Mouse (Mus musculus): ENCODE data around the gene Fbxo5. TPM values are rescaled to one million over a fixed set of nuclear protein-coding genes. Genes with fewer than 3 reads are reported as not detected.

Gene Fbxo5
- total RNA-seq, 1 experiment, result 60.7 TPM

DNA sequence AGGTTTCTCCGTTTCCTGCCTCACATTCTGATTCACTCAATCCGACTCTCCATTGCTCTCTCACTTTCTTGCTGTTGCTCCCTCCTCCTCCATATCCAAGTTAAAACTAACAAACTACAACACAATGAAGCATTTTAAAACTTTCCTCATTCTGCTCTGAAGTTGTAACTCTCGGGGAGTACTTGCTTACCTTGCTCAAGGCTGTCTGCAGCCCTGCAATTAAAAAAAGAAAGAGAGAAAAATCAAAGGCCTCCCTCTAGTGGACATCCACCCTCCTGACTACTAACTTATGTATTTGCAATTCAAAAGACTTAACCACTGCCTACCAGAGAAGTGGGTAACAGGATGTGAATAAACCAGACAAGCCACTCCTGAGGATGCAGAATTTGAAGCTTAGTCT is 19.4 kb upstream of the Fbxo5 start:
- H3K4me1 ChIP-seq (ENCODE audit: control insufficient read depth in 2 of 2, insufficient read depth in 2 of 2, low read length in 2 of 2, poor library complexity in 1 of 2), result peaks cover 0 to 5% of the 10 kb centered on the region in 2 experiments; a peak in 2 of 4 replicates
- H3K27ac ChIP-seq (ENCODE audit: insufficient read depth, low read depth, low read length, poor library complexity, severe bottlenecking), result peak overlapping the region; percentile 65; the same call in 1 of the 2 replicates
- DNase-seq (ENCODE audit: low read depth, low spot score), result peak; percentile 54
- in situ Hi-C loops (cut with MboI; ENCODE audit: low sequenced_read_pairs in 2 of 2, unreplicated experiment in 2 of 2), result no loop called here
- peak overlapping the region; percentile 65 to 74 for H3K4me3 ChIP-seq (ENCODE audit: insufficient read depth in 1 of 2, low read depth in 1 of 2, low read length in 2 of 2, poor library complexity in 1 of 2, severe bottlenecking in 1 of 2)
- TF ChIP-seq ZNF384 (IDR thresholded peaks at IDR 0.05; ENCODE audit: low read depth, low read length) (0 out of 2 replicates have a peak, but pooled peaks have one; percentile 26), MAFK (IDR thresholded peaks at IDR 0.05; ENCODE audit: insufficient read depth, low read depth, low read length) (no peak), HCFC1 (IDR thresholded peaks at IDR 0.05; ENCODE audit: borderline replicate concordance, insufficient read depth, low read length) (no peak), ZC3H11A (IDR thresholded peaks at IDR 0.05; ENCODE audit: borderline replicate concordance, low read depth, low read length) (0 out of 2 replicates have a peak, but pooled peaks have one; percentile 18)
- H3K36me3 ChIP-seq (ENCODE audit: control insufficient read depth, insufficient read depth, low read length, poor library complexity, severe bottlenecking), result peaks cover 7% of the 10 kb centered on the region; the same call in 1 of the 2 replicates
- H3K9me3 ChIP-seq (ENCODE audit: control insufficient read depth, insufficient read depth, low read depth, low read length), result no peaks in the 10 kb centered on the region
- peak overlapping the region; percentile 71; the same call in 1 of the 2 replicates for H3K9ac ChIP-seq (ENCODE audit: insufficient read depth, low read depth, low read length, poor library complexity, severe bottlenecking)

DNA sequence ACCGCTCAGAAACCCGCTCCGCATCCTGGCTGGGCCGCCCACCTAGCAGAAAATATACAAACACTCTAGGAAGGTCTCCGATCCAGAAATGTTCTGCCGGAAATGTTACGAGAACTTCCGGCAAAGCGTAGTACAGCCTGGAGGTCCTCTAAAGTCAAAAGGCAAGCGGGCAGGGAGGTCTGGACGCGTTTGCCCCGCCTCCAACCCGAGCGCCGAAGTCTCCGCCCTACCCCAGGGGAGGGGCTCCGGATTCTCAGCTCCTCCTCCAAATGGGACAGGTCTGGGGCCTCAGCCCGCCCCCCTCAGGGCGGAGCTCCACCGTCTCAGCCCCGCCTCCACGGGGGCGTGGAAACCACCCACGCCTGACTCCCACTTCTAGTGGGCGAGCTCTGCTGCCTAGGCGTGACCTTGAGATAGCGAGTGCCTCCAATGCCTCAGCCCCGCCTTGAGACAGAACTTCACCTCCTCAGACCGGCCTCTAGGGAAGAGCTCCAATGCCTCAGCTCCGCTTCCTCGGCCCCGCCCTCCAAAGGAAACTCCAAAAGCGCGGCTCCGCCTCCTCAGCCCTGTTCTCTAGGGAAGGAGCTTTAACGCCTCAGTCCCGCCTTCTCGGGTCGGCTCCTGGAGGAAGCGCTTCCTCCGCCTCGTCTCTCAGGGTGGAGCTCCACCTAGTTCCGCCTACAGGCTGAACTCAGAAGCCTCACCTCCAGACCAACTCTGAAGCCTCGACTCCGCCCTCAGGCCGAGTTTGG is 18.5 kb upstream of the Fbxo5 start, which contains the start of gene Mtrf1l:
Gene Mtrf1l, minus strand, starts transcription at position 171 of the 752 bp plus-strand sequence.
- Histone ChIP-seq H3K4me3 (ENCODE audit: insufficient read depth in 1 of 2, low read depth in 1 of 2, low read length in 2 of 2, poor library complexity in 1 of 2, severe bottlenecking in 1 of 2) (peak within 1 kb of the TSS; percentile 74 to 82), H3K9me3 (ENCODE audit: control insufficient read depth, insufficient read depth, low read depth, low read length) (no peaks in the 10 kb centered on the region), H3K27ac (ENCODE audit: insufficient read depth, low read depth, low read length, poor library complexity, severe bottlenecking) (peak within 1 kb of the TSS; percentile 65), H3K9ac (ENCODE audit: insufficient read depth, low read depth, low read length, poor library complexity, severe bottlenecking) (peak within 1 kb of the TSS; percentile 86), H3K4me1 (ENCODE audit: control insufficient read depth in 2 of 2, insufficient read depth in 2 of 2, low read length in 2 of 2, poor library complexity in 1 of 2) (peaks cover 0 to 5% of the 10 kb centered on the region in 2 experiments; a peak in 2 of 4 replicates), H3K36me3 (ENCODE audit: control insufficient read depth, insufficient read depth, low read length, poor library complexity, severe bottlenecking) (peaks cover 12% of the 10 kb centered on the region; the same call in 1 of the 2 replicates)
- TF ChIP-seq HCFC1 (IDR thresholded peaks at IDR 0.05; ENCODE audit: borderline replicate concordance, insufficient read depth, low read length) (0 out of 2 replicates have a peak, but pooled peaks have one; percentile 5), CHD2 (IDR thresholded peaks at IDR 0.05; ENCODE audit: low read depth, low read length) (no peak), MAFK (IDR thresholded peaks at IDR 0.05; ENCODE audit: insufficient read depth, low read depth, low read length) (no peak), ZC3H11A (IDR thresholded peaks at IDR 0.05; ENCODE audit: borderline replicate concordance, low read depth, low read length) (no peak), ZNF384 (IDR thresholded peaks at IDR 0.05; ENCODE audit: low read depth, low read length) (no peak)
- in situ Hi-C loops (cut with MboI; ENCODE audit: low sequenced_read_pairs in 2 of 2, unreplicated experiment in 2 of 2), result no loop called here
- DNase-seq (ENCODE audit: low read depth, low spot score), result peak; percentile 97

DNA sequence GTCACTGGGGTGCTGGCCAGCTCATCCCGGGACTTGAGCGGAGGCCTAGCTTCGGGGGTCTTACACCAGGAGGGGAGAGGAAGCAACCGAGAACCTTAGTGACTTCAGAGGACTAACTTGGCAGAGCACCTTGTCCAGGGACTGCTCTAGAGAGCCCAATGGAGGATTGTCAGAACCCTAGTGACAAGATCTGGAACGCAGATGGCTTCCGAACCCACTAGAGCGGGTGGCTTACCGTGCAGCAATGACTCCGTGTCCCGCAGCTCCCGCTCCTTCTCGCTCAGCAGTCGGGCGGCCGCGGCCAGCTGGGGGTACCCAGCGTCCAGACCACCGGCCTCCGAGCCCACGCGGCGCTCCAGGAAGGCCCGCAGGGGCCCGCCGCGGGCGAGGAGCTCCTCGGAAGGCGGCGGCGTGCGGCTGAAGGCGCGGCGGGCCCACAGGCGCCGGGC is 17.9 kb upstream of the Fbxo5 start:
- peaks cover 0 to 5% of the 10 kb centered on the region in 2 experiments; a peak in 2 of 4 replicates for H3K4me1 ChIP-seq (ENCODE audit: control insufficient read depth in 2 of 2, insufficient read depth in 2 of 2, low read length in 2 of 2, poor library complexity in 1 of 2)
- no peaks in the 10 kb centered on the region for H3K9me3 ChIP-seq (ENCODE audit: control insufficient read depth, insufficient read depth, low read depth, low read length)
- DNase-seq (ENCODE audit: low read depth, low spot score), result no peak
- peak overlapping the region; percentile 55; the same call in 1 of the 2 replicates for H3K27ac ChIP-seq (ENCODE audit: insufficient read depth, low read depth, low read length, poor library complexity, severe bottlenecking)
- no peak for TF ChIP-seq MAFK (IDR thresholded peaks at IDR 0.05; ENCODE audit: insufficient read depth, low read depth, low read length)
- no peak for TF ChIP-seq ZNF384 (IDR thresholded peaks at IDR 0.05; ENCODE audit: low read depth, low read length)
- no peak for TF ChIP-seq ZC3H11A (IDR thresholded peaks at IDR 0.05; ENCODE audit: borderline replicate concordance, low read depth, low read length)
- TF ChIP-seq CHD2 (IDR thresholded peaks at IDR 0.05; ENCODE audit: low read depth, low read length), result no peak
- no peak for TF ChIP-seq HCFC1 (IDR thresholded peaks at IDR 0.05; ENCODE audit: borderline replicate concordance, insufficient read depth, low read length)
- in situ Hi-C loops (cut with MboI; ENCODE audit: low sequenced_read_pairs in 2 of 2, unreplicated experiment in 2 of 2), result no loop called here
- H3K9ac ChIP-seq (ENCODE audit: insufficient read depth, low read depth, low read length, poor library complexity, severe bottlenecking), result peak overlapping the region; percentile 86
- peak overlapping the region; percentile 74 to 82 for H3K4me3 ChIP-seq (ENCODE audit: insufficient read depth in 1 of 2, low read depth in 1 of 2, low read length in 2 of 2, poor library complexity in 1 of 2, severe bottlenecking in 1 of 2)
- peaks cover 17% of the 10 kb centered on the region; the same call in 1 of the 2 replicates for H3K36me3 ChIP-seq (ENCODE audit: control insufficient read depth, insufficient read depth, low read length, poor library complexity, severe bottlenecking)

GRCm38 (mm10) chr10:5818772-5819171 is 13.4 kb upstream of the Fbxo5 start:
- Histone ChIP-seq H3K9ac (ENCODE audit: insufficient read depth, low read depth, low read length, poor library complexity, severe bottlenecking) (no peak overlapping the region), H3K4me3 (ENCODE audit: insufficient read depth in 1 of 2, low read depth in 1 of 2, low read length in 2 of 2, poor library complexity in 1 of 2, severe bottlenecking in 1 of 2) (no peak overlapping the region), H3K27ac (ENCODE audit: insufficient read depth, low read depth, low read length, poor library complexity, severe bottlenecking) (no peak overlapping the region), H3K36me3 (ENCODE audit: control insufficient read depth, insufficient read depth, low read length, poor library complexity, severe bottlenecking) (peaks cover 27% of the 10 kb centered on the region), H3K4me1 (ENCODE audit: control insufficient read depth in 2 of 2, insufficient read depth in 2 of 2, low read length in 2 of 2, poor library complexity in 1 of 2) (peaks cover 0 to 3% of the 10 kb centered on the region in 2 experiments; a peak in 1 of 4 replicates), H3K9me3 (ENCODE audit: control insufficient read depth, insufficient read depth, low read depth, low read length) (no peaks in the 10 kb centered on the region)
- TF ChIP-seq CHD2 (IDR thresholded peaks at IDR 0.05; ENCODE audit: low read depth, low read length) (no peak), HCFC1 (IDR thresholded peaks at IDR 0.05; ENCODE audit: borderline replicate concordance, insufficient read depth, low read length) (no peak), ZC3H11A (IDR thresholded peaks at IDR 0.05; ENCODE audit: borderline replicate concordance, low read depth, low read length) (no peak), ZNF384 (IDR thresholded peaks at IDR 0.05; ENCODE audit: low read depth, low read length) (no peak), MAFK (IDR thresholded peaks at IDR 0.05; ENCODE audit: insufficient read depth, low read depth, low read length) (no peak)
- in situ Hi-C loops (cut with MboI; ENCODE audit: low sequenced_read_pairs in 2 of 2, unreplicated experiment in 2 of 2), result no loop called here
- no peak for DNase-seq (ENCODE audit: low read depth, low spot score)
